Mouse (Mus musculus): ENCODE data around the gene Ets1. TPM values are rescaled to one million over a fixed set of nuclear protein-coding genes. Genes with fewer than 3 reads are reported as not detected.

Gene Ets1
- polyA plus RNA-seq, 1 experiment from 2014 or later, result 27.3 TPM

GRCm38 (mm10) chr9:32620446-32620845 lies 15.6 kb upstream of the Ets1 start:
- H3K27me3 ChIP-seq (ENCODE audit: poor library complexity, severe bottlenecking), result peaks cover 49% of the 10 kb centered on the region
- 96% methylated on average over 3 of the region's 3 CpGs for WGBS
- DNase-seq (ENCODE audit: extremely low spot score, low spot score), result no peak

GRCm38 (mm10) chr9:32629385-32629981 lies 6.5 kb upstream of the Ets1 start:
- no peak for DNase-seq (ENCODE audit: extremely low spot score, low spot score)
- Histone ChIP-seq H3K4me1 (no peaks in the 10 kb centered on the region), H3K36me3 (replicated peaks) (no peaks in the 10 kb centered on the region), H3K27ac (no peak overlapping the region), H3K27me3 (ENCODE audit: poor library complexity, severe bottlenecking) (peaks cover 42% of the 10 kb centered on the region), H3K9me3 (no peaks in the 10 kb centered on the region), H3K4me3 (no peak overlapping the region)
- 81% methylated on average over 1 of the region's 1 CpGs for WGBS

More at GRCm38 (mm10) chr9:32620446-32620845, 15.6 kb upstream of the Ets1 start:
- Histone ChIP-seq H3K27ac (no peak overlapping the region), H3K4me3 (no peak overlapping the region), H3K36me3 (replicated peaks) (no peaks in the 10 kb centered on the region), H3K9me3 (no peaks in the 10 kb centered on the region), H3K4me1 (peaks cover 3% of the 10 kb centered on the region)

GRCm38 (mm10) chr9:32631341-32631740 lies 4.7 kb upstream of the Ets1 start:
- no peak for DNase-seq (ENCODE audit: extremely low spot score, low spot score)
- Histone ChIP-seq H3K27ac (no peak overlapping the region), H3K4me1 (peaks cover 8% of the 10 kb centered on the region), H3K4me3 (no peak overlapping the region), H3K9me3 (no peaks in the 10 kb centered on the region), H3K36me3 (replicated peaks) (no peaks in the 10 kb centered on the region), H3K27me3 (ENCODE audit: poor library complexity, severe bottlenecking) (peaks cover 51% of the 10 kb centered on the region)

- Histone ChIP-seq H3K27ac (no peak overlapping the region), H3K4me3 (no peak overlapping the region), H3K36me3 (replicated peaks) (no peaks in the 10 kb centered on the region), H3K9me3 (no peaks in the 10 kb centered on the region), H3K4me1 (peaks cover 12% of the 10 kb centered on the region), H3K27me3 (ENCODE audit: poor library complexity, severe bottlenecking) (peaks cover 53% of the 10 kb centered on the region)
- WGBS, result 78% methylated on average over 7 of the region's 7 CpGs
- DNase-seq (ENCODE audit: extremely low spot score, low spot score), result no peak
Observed at GRCm38 (mm10) chr9:32632237-32632636, 3.8 kb upstream of the Ets1 start.

- WGBS, result 29% methylated on average over 3 of the region's 3 CpGs
- peaks cover 18% of the 10 kb centered on the region; the same call in 1 of the 2 replicates for H3K4me1 ChIP-seq
- no peak overlapping the region for H3K27ac ChIP-seq
- H3K36me3 ChIP-seq (replicated peaks), result no peaks in the 10 kb centered on the region
- no peaks in the 10 kb centered on the region for H3K9me3 ChIP-seq
- no peak for DNase-seq (ENCODE audit: extremely low spot score, low spot score)
- H3K27me3 ChIP-seq (ENCODE audit: poor library complexity, severe bottlenecking), result peaks cover 76% of the 10 kb centered on the region
- no peak overlapping the region for H3K4me3 ChIP-seq
Observed at GRCm38 (mm10) chr9:32644981-32645380, 9.0 kb downstream of the Ets1 start.

GRCm38 (mm10) chr9:32645475-32645874 lies 9.5 kb downstream of the Ets1 start:
- Histone ChIP-seq H3K9me3 (no peaks in the 10 kb centered on the region), H3K4me3 (no peak overlapping the region), H3K4me1 (peaks cover 18% of the 10 kb centered on the region; the same call in 1 of the 2 replicates), H3K27ac (no peak overlapping the region), H3K36me3 (replicated peaks) (no peaks in the 10 kb centered on the region), H3K27me3 (ENCODE audit: poor library complexity, severe bottlenecking) (peaks cover 72% of the 10 kb centered on the region)
- no peak for DNase-seq (ENCODE audit: extremely low spot score, low spot score)
- WGBS, result 9% methylated on average over 9 of the region's 9 CpGs

GRCm38 (mm10) chr9:32646539-32647258 lies 10.7 kb downstream of the Ets1 start:
- Histone ChIP-seq H3K4me3 (no peak overlapping the region), H3K36me3 (replicated peaks) (no peaks in the 10 kb centered on the region), H3K9me3 (no peaks in the 10 kb centered on the region), H3K27me3 (ENCODE audit: poor library complexity, severe bottlenecking) (peaks cover 77% of the 10 kb centered on the region), H3K4me1 (peaks cover 18% of the 10 kb centered on the region; the same call in 1 of the 2 replicates), H3K27ac (no peak overlapping the region)
- no peak for DNase-seq (ENCODE audit: extremely low spot score, low spot score)
- WGBS, result 49% methylated on average over 11 of the region's 11 CpGs

- Histone ChIP-seq H3K36me3 (replicated peaks) (no peaks in the 10 kb centered on the region), H3K9me3 (no peaks in the 10 kb centered on the region), H3K27me3 (ENCODE audit: poor library complexity, severe bottlenecking) (peaks cover 71% of the 10 kb centered on the region), H3K4me1 (peaks cover 18% of the 10 kb centered on the region; the same call in 1 of the 2 replicates), H3K4me3 (no peak overlapping the region), H3K27ac (no peak overlapping the region)
- WGBS, result 87% methylated on average over 7 of the region's 7 CpGs
- DNase-seq (ENCODE audit: extremely low spot score, low spot score), result no peak
Observed at GRCm38 (mm10) chr9:32647506-32648250, 11.7 kb downstream of the Ets1 start.

GRCm38 (mm10) chr9:32648286-32648685 lies 12.3 kb downstream of the Ets1 start:
- Histone ChIP-seq H3K4me3 (no peak overlapping the region), H3K4me1 (peaks cover 18% of the 10 kb centered on the region; the same call in 1 of the 2 replicates), H3K36me3 (replicated peaks) (no peaks in the 10 kb centered on the region), H3K27me3 (ENCODE audit: poor library complexity, severe bottlenecking) (peaks cover 67% of the 10 kb centered on the region), H3K27ac (no peak overlapping the region), H3K9me3 (no peaks in the 10 kb centered on the region)
- 91% methylated on average over 5 of the region's 5 CpGs for WGBS
- DNase-seq (ENCODE audit: extremely low spot score, low spot score), result no peak

- H3K27ac ChIP-seq, result no peak overlapping the region
- H3K27me3 ChIP-seq (ENCODE audit: poor library complexity, severe bottlenecking), result peaks cover 43% of the 10 kb centered on the region
- no peak for DNase-seq (ENCODE audit: extremely low spot score, low spot score)
- 82% methylated on average over 3 of the region's 3 CpGs for WGBS
- no peak overlapping the region for H3K4me3 ChIP-seq
- peaks cover 13% of the 10 kb centered on the region; the same call in 1 of the 2 replicates for H3K4me1 ChIP-seq
- H3K36me3 ChIP-seq (replicated peaks), result no peaks in the 10 kb centered on the region
- no peaks in the 10 kb centered on the region for H3K9me3 ChIP-seq
Observed at GRCm38 (mm10) chr9:32650738-32651137, 14.7 kb downstream of the Ets1 start.

- no peak for DNase-seq (ENCODE audit: extremely low spot score, low spot score)
- no peaks in the 10 kb centered on the region for H3K9me3 ChIP-seq
- H3K27me3 ChIP-seq (ENCODE audit: poor library complexity, severe bottlenecking), result peaks cover 32% of the 10 kb centered on the region
- H3K36me3 ChIP-seq (replicated peaks), result no peaks in the 10 kb centered on the region
- 93% methylated on average over 10 of the region's 10 CpGs for WGBS
- H3K27ac ChIP-seq, result no peak overlapping the region
- peaks cover under 1% of the 10 kb centered on the region; the same call in 1 of the 2 replicates for H3K4me1 ChIP-seq
- H3K4me3 ChIP-seq, result no peak overlapping the region
Observed at GRCm38 (mm10) chr9:32652112-32652511, 16.1 kb downstream of the Ets1 start.

GRCm38 (mm10) chr9:32654305-32654704 lies 18.3 kb downstream of the Ets1 start:
- Histone ChIP-seq H3K36me3 (replicated peaks) (no peaks in the 10 kb centered on the region), H3K27me3 (ENCODE audit: poor library complexity, severe bottlenecking) (peaks cover 13% of the 10 kb centered on the region), H3K4me3 (no peak overlapping the region), H3K4me1 (no peaks in the 10 kb centered on the region; the same call in 1 of the 2 replicates), H3K27ac (no peak overlapping the region), H3K9me3 (no peaks in the 10 kb centered on the region)
- no peak for DNase-seq (ENCODE audit: extremely low spot score, low spot score)
- WGBS, result 75% methylated on average over 1 of the region's 1 CpGs

Measured in forebrain, embryonic 10.5 days (tissue).